Mouse (Mus musculus): ENCODE results near the gene Calm1. TPM values are rescaled to one million over a fixed set of nuclear protein-coding genes. Genes with fewer than 3 reads are reported as not detected.
A peak's percentile ranks its signal among the peaks of the same experiment; 100 is the strongest.

Gene Calm1
- polyA plus RNA-seq, 1 experiment from 2014 or later = 2,174 TPM

- no peaks in the 10 kb centered on the region for H3K27me3 ChIP-seq
- no peaks in the 10 kb centered on the region for H3K9me3 ChIP-seq
- peaks cover 42% of the 10 kb centered on the region for H3K4me1 ChIP-seq
- 5% methylated on average over 29 of the region's 29 CpGs for WGBS
- H3K36me3 ChIP-seq = peaks cover 31% of the 10 kb centered on the region
- H3K4me3 ChIP-seq = peak overlapping the region; percentile 95
- H3K4me2 ChIP-seq (replicated peaks) = peak overlapping the region; percentile 88
- peak overlapping the region; percentile 93 for H3K27ac ChIP-seq (replicated peaks)
- H3K9ac ChIP-seq (replicated peaks) = peak overlapping the region; percentile 96
- ATAC-seq (replicated peaks) = peak; percentile 15
These were observed 1.6 kb downstream of the Calm1 start for GRCm38 (mm10) chr12:100200645-100201362.

GRCm38 (mm10) chr12:100201363-100201711 lies 2.1 kb downstream of the Calm1 start:
- Histone ChIP-seq H3K4me2 (replicated peaks) (peak overlapping the region; percentile 88), H3K9ac (replicated peaks) (peak overlapping the region; percentile 96), H3K4me3 (peak overlapping the region; percentile 95), H3K27ac (replicated peaks) (peak overlapping the region; percentile 93; the same call in 1 of the 2 replicates), H3K36me3 (peaks cover 36% of the 10 kb centered on the region), H3K4me1 (peaks cover 42% of the 10 kb centered on the region), H3K9me3 (no peaks in the 10 kb centered on the region), H3K27me3 (no peaks in the 10 kb centered on the region)
- ATAC-seq (replicated peaks) = no peak
- WGBS = 28% methylated on average over 4 of the region's 4 CpGs

- Histone ChIP-seq H3K27ac (replicated peaks) (peak overlapping the region; percentile 58), H3K4me2 (replicated peaks) (peak overlapping the region; percentile 88), H3K9ac (replicated peaks) (peak overlapping the region; percentile 96), H3K9me3 (no peaks in the 10 kb centered on the region), H3K4me3 (peak overlapping the region; percentile 95), H3K27me3 (no peaks in the 10 kb centered on the region), H3K4me1 (peaks cover 42% of the 10 kb centered on the region), H3K36me3 (peaks cover 41% of the 10 kb centered on the region)
- peak; percentile 67 for ATAC-seq (replicated peaks)
- under 1% methylated on average over 13 of the region's 13 CpGs for WGBS
These were observed 2.6 kb downstream of the Calm1 start for GRCm38 (mm10) chr12:100201838-100202237.

DNA sequence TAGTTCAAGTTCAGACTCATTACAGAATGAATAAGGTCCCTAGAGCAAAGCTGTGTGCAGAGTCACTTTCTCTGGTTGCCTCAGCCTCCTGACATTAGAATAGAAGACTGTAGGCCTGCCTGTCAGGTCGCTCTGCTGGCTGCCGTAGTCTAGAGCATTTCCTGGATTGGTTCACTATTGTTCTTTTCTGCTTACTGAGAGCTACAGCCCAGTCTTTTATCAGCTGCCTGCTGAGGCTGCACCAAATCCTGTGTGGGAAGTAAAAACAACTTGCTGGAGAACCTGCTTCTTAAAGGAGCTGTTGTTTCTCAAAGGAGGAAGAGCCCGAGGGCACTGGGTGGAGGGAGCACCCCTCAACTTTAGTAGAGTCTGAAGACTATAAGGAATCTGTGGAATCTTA lies 4.5 kb downstream of the Calm1 start:
- Histone ChIP-seq H3K36me3 (peaks cover 57% of the 10 kb centered on the region), H3K27ac (replicated peaks) (no peak overlapping the region)
- no peak for ATAC-seq (replicated peaks)

DNA sequence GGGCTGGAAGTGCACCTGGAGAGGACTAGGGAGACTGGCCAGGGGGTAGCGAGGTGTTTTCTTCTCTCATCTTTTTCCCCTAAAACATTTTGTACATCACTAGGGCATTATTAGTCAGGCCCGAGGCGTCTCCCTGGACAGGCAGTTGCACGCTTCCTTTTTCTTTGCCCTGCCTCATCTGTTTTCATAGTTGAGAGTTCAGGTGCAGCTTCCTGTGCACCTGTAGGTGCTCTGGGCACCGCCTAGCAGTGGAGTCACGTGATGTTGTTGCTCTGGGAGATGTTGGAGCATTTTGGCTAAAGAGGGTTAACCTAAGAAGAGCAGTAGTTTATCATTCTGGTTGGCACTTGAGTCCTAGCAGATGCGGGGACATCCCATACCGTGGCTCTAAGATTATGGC lies 5.9 kb downstream of the Calm1 start:
- Histone ChIP-seq H3K4me3 (no peak overlapping the region), H3K9ac (replicated peaks) (no peak overlapping the region), H3K27ac (replicated peaks) (no peak overlapping the region), H3K4me1 (peaks cover 37% of the 10 kb centered on the region), H3K27me3 (no peaks in the 10 kb centered on the region), H3K9me3 (no peaks in the 10 kb centered on the region), H3K36me3 (peaks cover 68% of the 10 kb centered on the region), H3K4me2 (replicated peaks) (no peak overlapping the region)
- WGBS = 96% methylated on average over 8 of the region's 8 CpGs
- no peak for ATAC-seq (replicated peaks)

More for the DNA sequence above, 4.5 kb downstream of the Calm1 start:
- no peaks in the 10 kb centered on the region for H3K9me3 ChIP-seq
- H3K4me3 ChIP-seq = no peak overlapping the region
- H3K4me1 ChIP-seq = peaks cover 40% of the 10 kb centered on the region
- no peaks in the 10 kb centered on the region for H3K27me3 ChIP-seq
- H3K9ac ChIP-seq (replicated peaks) = no peak overlapping the region
- H3K4me2 ChIP-seq (replicated peaks) = no peak overlapping the region
- 47% methylated on average over 3 of the region's 3 CpGs for WGBS

GRCm38 (mm10) chr12:100206521-100206920 lies 7.3 kb downstream of the Calm1 start:
- Histone ChIP-seq H3K9me3 (no peaks in the 10 kb centered on the region), H3K27ac (replicated peaks) (no peak overlapping the region), H3K27me3 (no peaks in the 10 kb centered on the region), H3K4me1 (peaks cover 37% of the 10 kb centered on the region), H3K4me2 (replicated peaks) (no peak overlapping the region), H3K4me3 (no peak overlapping the region), H3K9ac (replicated peaks) (no peak overlapping the region), H3K36me3 (peaks cover 69% of the 10 kb centered on the region)
- 89% methylated on average over 3 of the region's 3 CpGs for WGBS
- ATAC-seq (replicated peaks) = no peak

- Histone ChIP-seq H3K36me3 (peaks cover 69% of the 10 kb centered on the region), H3K9me3 (no peaks in the 10 kb centered on the region), H3K27ac (replicated peaks) (no peak overlapping the region), H3K9ac (replicated peaks) (no peak overlapping the region), H3K4me1 (peaks cover 34% of the 10 kb centered on the region), H3K27me3 (no peaks in the 10 kb centered on the region), H3K4me3 (no peak overlapping the region), H3K4me2 (replicated peaks) (no peak overlapping the region)
- no peak for ATAC-seq (replicated peaks)
- WGBS = 93% methylated on average over 5 of the region's 5 CpGs
These were observed 7.7 kb downstream of the Calm1 start for GRCm38 (mm10) chr12:100206926-100207325.

GRCm38 (mm10) chr12:100209701-100210478 lies 10.7 kb downstream of the Calm1 start:
- peaks cover 14% of the 10 kb centered on the region for H3K4me1 ChIP-seq
- H3K36me3 ChIP-seq = peaks cover 47% of the 10 kb centered on the region
- H3K9me3 ChIP-seq = 0 out of 2 replicates have a peak, but pooled peaks cover 4% of the 10 kb centered on the region
- ATAC-seq (replicated peaks) = no peak
- H3K4me2 ChIP-seq (replicated peaks) = no peak overlapping the region
- no peak overlapping the region for H3K9ac ChIP-seq (replicated peaks)
- no peaks in the 10 kb centered on the region for H3K27me3 ChIP-seq
- H3K27ac ChIP-seq (replicated peaks) = no peak overlapping the region
- H3K4me3 ChIP-seq = no peak overlapping the region
- WGBS = 94% methylated on average over 10 of the region's 10 CpGs

- WGBS = 48% methylated on average over 5 of the region's 5 CpGs
- ATAC-seq (replicated peaks) = peak; percentile 60
- no peak overlapping the region for H3K4me3 ChIP-seq
- 0 out of 2 replicates have a peak, but pooled peaks cover 4% of the 10 kb centered on the region for H3K9me3 ChIP-seq
- H3K9ac ChIP-seq (replicated peaks) = no peak overlapping the region
- 0 out of 2 replicates have a peak overlapping the region, but pooled peaks have one; percentile 21 for H3K27ac ChIP-seq (replicated peaks)
- H3K4me1 ChIP-seq = peaks cover 14% of the 10 kb centered on the region
- no peak overlapping the region for H3K4me2 ChIP-seq (replicated peaks)
- no peaks in the 10 kb centered on the region for H3K27me3 ChIP-seq
- H3K36me3 ChIP-seq = peaks cover 36% of the 10 kb centered on the region
These were observed 11.7 kb downstream of the Calm1 start for GRCm38 (mm10) chr12:100210973-100211372.

- Histone ChIP-seq H3K4me2 (replicated peaks) (no peak overlapping the region), H3K9ac (replicated peaks) (no peak overlapping the region), H3K36me3 (peaks cover 30% of the 10 kb centered on the region), H3K9me3 (0 out of 2 replicates have a peak, but pooled peaks cover 4% of the 10 kb centered on the region), H3K4me1 (peaks cover 14% of the 10 kb centered on the region), H3K27ac (replicated peaks) (no peak overlapping the region), H3K4me3 (no peak overlapping the region), H3K27me3 (no peaks in the 10 kb centered on the region)
- no peak for ATAC-seq (replicated peaks)
- WGBS = 92% methylated on average over 5 of the region's 5 CpGs
These were observed 12.4 kb downstream of the Calm1 start for GRCm38 (mm10) chr12:100211453-100212185.

- ATAC-seq (replicated peaks) = no peak
- WGBS = 45% methylated on average over 3 of the region's 3 CpGs
- Histone ChIP-seq H3K27me3 (no peaks in the 10 kb centered on the region), H3K36me3 (peaks cover 23% of the 10 kb centered on the region), H3K4me2 (replicated peaks) (no peak overlapping the region), H3K27ac (replicated peaks) (no peak overlapping the region), H3K9me3 (0 out of 2 replicates have a peak, but pooled peaks cover 4% of the 10 kb centered on the region), H3K4me1 (peaks cover 14% of the 10 kb centered on the region), H3K4me3 (no peak overlapping the region), H3K9ac (replicated peaks) (no peak overlapping the region)
These were observed 13.2 kb downstream of the Calm1 start for GRCm38 (mm10) chr12:100212397-100212796.

DNA sequence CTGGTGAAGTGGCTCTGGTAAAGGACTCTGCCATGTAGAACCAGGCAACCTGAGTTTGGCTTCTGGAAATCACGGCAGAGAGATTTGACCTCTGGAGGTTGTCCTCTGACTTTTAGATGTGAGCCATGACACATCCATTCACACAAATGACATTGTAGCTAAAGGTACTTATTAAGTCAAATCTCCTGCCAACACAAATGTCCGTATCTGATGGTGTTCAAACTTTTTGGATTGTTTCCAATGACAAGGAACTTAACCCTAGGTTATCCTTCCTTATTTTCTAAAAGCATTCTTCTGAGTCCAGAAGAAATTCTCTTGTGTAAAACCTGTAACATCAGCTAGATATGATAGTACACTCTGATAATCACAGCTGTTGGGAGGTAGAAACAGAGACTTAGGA lies 13.9 kb downstream of the Calm1 start:
- Histone ChIP-seq H3K4me3 (no peak overlapping the region), H3K27me3 (no peaks in the 10 kb centered on the region), H3K9me3 (0 out of 2 replicates have a peak, but pooled peaks cover 4% of the 10 kb centered on the region), H3K36me3 (peaks cover 15% of the 10 kb centered on the region), H3K4me2 (replicated peaks) (no peak overlapping the region), H3K4me1 (peaks cover 14% of the 10 kb centered on the region), H3K27ac (replicated peaks) (no peak overlapping the region), H3K9ac (replicated peaks) (no peak overlapping the region)
- ATAC-seq (replicated peaks) = no peak
- 70% methylated on average over 2 of the region's 2 CpGs for WGBS
